Mouse (Mus musculus) small intestine, adult 2 months (tissue): ENCODE measurements around the gene Selenop.

Experiments
- CTCF ChIP-seq: fragments of 200-500 bp; IDR thresholded peaks from 2 replicates; pipeline ENCODE4 v1.5.1; 2012; ENCODE audit warnings: low read depth, mild to moderate bottlenecking, control low read depth, inconsistent platforms, low read length, moderate library complexity, mixed read lengths; ENCODE audit not compliant: insufficient replicate concordance, insufficient read length; ENCODE audit errors: extremely low read depth
- POLR2A ChIP-seq: fragments of 200-500 bp; IDR thresholded peaks from 2 replicates; pipeline ENCODE4 v1.6.1; 2012; ENCODE audit warnings: low read depth, mild to moderate bottlenecking, control low read depth, inconsistent platforms, low read length, moderate library complexity

GRCm38 (mm10) chr15:3236338-3236737 lies 32.0 kb upstream of the Selenop start:
- TF ChIP-seq CTCF (no peak), POLR2A (no peak)
